Mouse (Mus musculus) heart, adult 2 months (tissue): ENCODE measurements around the gene Pimreg.

Source experiments
- CTCF ChIP-seq: fragments of 200-600 bp; IDR thresholded peaks from 2 replicates; pipeline ENCODE4 v1.8.1; 2022; ENCODE audit warnings: antibody characterized with exemption, mild to moderate bottlenecking, moderate library complexity
- POLR2A ChIP-seq: fragments of 200-500 bp; IDR thresholded peaks from 2 replicates; pipeline ENCODE4 v1.6.1; 2011; ENCODE audit warnings: mild to moderate bottlenecking, low read depth, low read length, control low read depth; ENCODE audit not compliant: insufficient read depth

DNA sequence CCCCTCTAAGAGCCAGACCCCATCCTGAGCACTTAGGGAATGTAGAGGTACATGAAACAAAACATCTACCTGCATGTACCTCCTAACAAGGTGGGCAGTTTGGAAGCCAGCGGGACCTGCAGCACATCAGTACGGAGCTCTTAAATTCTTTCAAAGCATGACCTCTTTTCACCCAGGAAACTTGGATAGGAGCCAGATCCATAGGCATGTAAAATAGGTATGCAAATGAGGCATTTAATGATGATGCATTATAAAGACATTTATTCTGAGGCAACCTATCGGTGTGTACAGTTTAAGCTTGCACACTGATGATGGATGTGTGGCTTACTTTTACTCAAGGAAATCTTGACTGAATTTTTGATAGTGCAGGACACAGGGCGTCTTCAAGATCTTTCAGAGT, 27.2 kb upstream of the Pimreg start:
- TF ChIP-seq CTCF (no peak), POLR2A (no peak)
